Mouse (Mus musculus): ENCODE data around the gene Vmn1r149. TPM values are rescaled to one million over a fixed set of nuclear protein-coding genes. Genes with fewer than 3 reads are reported as not detected.
"Not testable (repeated sequence)": the region's sequence is repeated elsewhere in the genome, so short reads cannot be mapped to it uniquely, and the experiment has no call there.

The Vmn1r149 gene
- polyA plus RNA-seq (2016; fragmentation: Nextera tagmentation; extraction: Ambion mirVana), result not detected in 2 replicates

GRCm38 (mm10) chr7:22438129-22438528 is at the start of gene Vmn1r149:
Vmn1r149 (minus strand) TSS chr7:22438229.
- H3K4me1 ChIP-seq; ATAC-seq (ENCODE audit: insufficient number of reproducible peaks, insufficient read depth, low FRiP score, low TSS enrichment); H3K4me2 ChIP-seq (replicated peaks): not testable (repeated sequence)

DNA sequence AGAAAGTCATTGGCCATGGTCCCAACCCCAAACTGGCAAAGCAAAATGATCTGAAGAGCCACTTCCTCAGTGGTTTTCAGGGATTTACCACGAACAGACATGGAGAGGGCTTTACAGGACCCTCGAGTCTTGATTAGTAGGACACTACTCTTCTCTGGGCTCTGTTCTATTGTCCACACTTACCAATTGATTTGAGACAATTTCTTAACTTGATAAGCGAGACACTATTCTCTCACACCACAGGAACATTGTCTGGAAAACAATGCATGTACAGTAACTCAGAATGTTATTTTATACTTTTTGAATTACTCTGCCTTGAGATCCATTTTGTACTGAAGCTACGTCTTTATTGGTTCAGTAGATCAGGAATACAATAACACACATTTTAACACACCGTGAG is 25.9 kb upstream of the Vmn1r149 start, which contains the start of gene Gm10665:
Gene Gm10665 (minus strand): TSS at position 101 of the 400 bp plus-strand sequence.
- H3K9me3 ChIP-seq; H3K27ac ChIP-seq; H3K27me3 ChIP-seq; H3K4me1 ChIP-seq; ATAC-seq (ENCODE audit: insufficient number of reproducible peaks, insufficient read depth, low FRiP score, low TSS enrichment); H3K4me2 ChIP-seq (replicated peaks); H3K4me3 ChIP-seq; H3K9ac ChIP-seq; H3K36me3 ChIP-seq: not testable (repeated sequence)
- WGBS, result no CpG with 5 or more reads among the region's 5 CpGs

More at GRCm38 (mm10) chr7:22438129-22438528, at the start of gene Vmn1r149:
- not testable (repeated sequence) for H3K9ac ChIP-seq, H3K27me3 ChIP-seq, H3K27ac ChIP-seq, H3K9me3 ChIP-seq, H3K4me3 ChIP-seq, H3K36me3 ChIP-seq
- no CpG with 5 or more reads among the region's 2 CpGs for WGBS

GRCm38 (mm10) chr7:22413283-22413682 is 24.7 kb downstream of the Vmn1r149 start, which contains the start of gene Vmn1r148:
Vmn1r148 (plus strand) TSS chr7:22413583.
- not testable (repeated sequence) for H3K4me1 ChIP-seq; H3K27me3 ChIP-seq; H3K4me2 ChIP-seq (replicated peaks); H3K27ac ChIP-seq; H3K4me3 ChIP-seq; H3K9me3 ChIP-seq; H3K9ac ChIP-seq; H3K36me3 ChIP-seq; ATAC-seq (ENCODE audit: insufficient number of reproducible peaks, insufficient read depth, low FRiP score, low TSS enrichment)
- WGBS, result no CpG with 5 or more reads among the region's 3 CpGs

Other genes with a start within 250 kb of the Vmn1r149 start
- gene Vmn1r143, start 248.9 kb downstream of the Vmn1r149 start, polyA plus RNA-seq (2016; fragmentation: Nextera tagmentation; extraction: Ambion mirVana), result not detected in 2 replicates
- not detected in 2 replicates for gene Gm8653, start 237.0 kb downstream of the Vmn1r149 start, polyA plus RNA-seq (2016; fragmentation: Nextera tagmentation; extraction: Ambion mirVana)
- gene Gm8453, start 208.7 kb downstream of the Vmn1r149 start, polyA plus RNA-seq (2016; fragmentation: Nextera tagmentation; extraction: Ambion mirVana), result not detected in 2 replicates
- not detected in 2 replicates for gene Gm4187, start 108.5 kb downstream of the Vmn1r149 start, polyA plus RNA-seq (2016; fragmentation: Nextera tagmentation; extraction: Ambion mirVana)
- gene Gm8660, start 67.2 kb downstream of the Vmn1r149 start, polyA plus RNA-seq (2016; fragmentation: Nextera tagmentation; extraction: Ambion mirVana), result not detected in 2 replicates
- not detected in 2 replicates for gene Vmn1r148, start 24.6 kb downstream of the Vmn1r149 start, polyA plus RNA-seq (2016; fragmentation: Nextera tagmentation; extraction: Ambion mirVana)
- gene Gm10665, start 25.8 kb upstream of the Vmn1r149 start, polyA plus RNA-seq (2016; fragmentation: Nextera tagmentation; extraction: Ambion mirVana), result not detected in 2 replicates
- gene Vmn1r151, start 61.4 kb upstream of the Vmn1r149 start, polyA plus RNA-seq (2016; fragmentation: Nextera tagmentation; extraction: Ambion mirVana), result not detected in 2 replicates
- gene Vmn1r152, start 84.7 kb upstream of the Vmn1r149 start, polyA plus RNA-seq (2016; fragmentation: Nextera tagmentation; extraction: Ambion mirVana), result not detected in 2 replicates
- gene Gm8677, start 96.7 kb upstream of the Vmn1r149 start, polyA plus RNA-seq (2016; fragmentation: Nextera tagmentation; extraction: Ambion mirVana), result not detected in 2 replicates
- not detected in 2 replicates for gene Gm4201, start 127.1 kb upstream of the Vmn1r149 start, polyA plus RNA-seq (2016; fragmentation: Nextera tagmentation; extraction: Ambion mirVana)
- gene Gm4565, start 149.9 kb upstream of the Vmn1r149 start, polyA plus RNA-seq (2016; fragmentation: Nextera tagmentation; extraction: Ambion mirVana), result not detected in 2 replicates
- not detected in 2 replicates for gene Vmn1r155, start 219.8 kb upstream of the Vmn1r149 start, polyA plus RNA-seq (2016; fragmentation: Nextera tagmentation; extraction: Ambion mirVana)

Data from embryonic facial prominence, embryonic 12.5 days (tissue).